Mouse (Mus musculus) megakaryocyte-erythroid progenitor cell, adult 5-6 weeks (primary cell): Measurements from ENCODE around the gene Cxcl3. TPM values are rescaled to one million over a fixed set of nuclear protein-coding genes. Genes with fewer than 3 reads are reported as not detected.

Experiments used
- ATAC-seq: replicated peaks from 2 replicates; pipeline ENCODE4 v1.8.0; 2016; ENCODE audit warnings: mild to moderate bottlenecking, inconsistent platforms; ENCODE audit not compliant: severe bottlenecking, poor library complexity, low FRiP score, low TSS enrichment
- total RNA-seq, 2 experiments: library from RNA; stranded (forward) in 1 of 2; stranded (reverse) in 1 of 2; fragments of 200-1000, 215-1000 nt in 1 of 2; fragments of >200 nt in 1 of 2; fragmentation: Nextera tagmentation in 1 of 2; gene quantifications; 2 replicates each; pipeline ENCODE4 v1.2.3; 2014 to 2017

Gene Cxcl3
- not detected in 2 replicates for total RNA-seq (2014; fragmentation: Nextera tagmentation)
- total RNA-seq (2017) = 0.42 TPM in 1 of 2 replicates, not detected in the other

DNA sequence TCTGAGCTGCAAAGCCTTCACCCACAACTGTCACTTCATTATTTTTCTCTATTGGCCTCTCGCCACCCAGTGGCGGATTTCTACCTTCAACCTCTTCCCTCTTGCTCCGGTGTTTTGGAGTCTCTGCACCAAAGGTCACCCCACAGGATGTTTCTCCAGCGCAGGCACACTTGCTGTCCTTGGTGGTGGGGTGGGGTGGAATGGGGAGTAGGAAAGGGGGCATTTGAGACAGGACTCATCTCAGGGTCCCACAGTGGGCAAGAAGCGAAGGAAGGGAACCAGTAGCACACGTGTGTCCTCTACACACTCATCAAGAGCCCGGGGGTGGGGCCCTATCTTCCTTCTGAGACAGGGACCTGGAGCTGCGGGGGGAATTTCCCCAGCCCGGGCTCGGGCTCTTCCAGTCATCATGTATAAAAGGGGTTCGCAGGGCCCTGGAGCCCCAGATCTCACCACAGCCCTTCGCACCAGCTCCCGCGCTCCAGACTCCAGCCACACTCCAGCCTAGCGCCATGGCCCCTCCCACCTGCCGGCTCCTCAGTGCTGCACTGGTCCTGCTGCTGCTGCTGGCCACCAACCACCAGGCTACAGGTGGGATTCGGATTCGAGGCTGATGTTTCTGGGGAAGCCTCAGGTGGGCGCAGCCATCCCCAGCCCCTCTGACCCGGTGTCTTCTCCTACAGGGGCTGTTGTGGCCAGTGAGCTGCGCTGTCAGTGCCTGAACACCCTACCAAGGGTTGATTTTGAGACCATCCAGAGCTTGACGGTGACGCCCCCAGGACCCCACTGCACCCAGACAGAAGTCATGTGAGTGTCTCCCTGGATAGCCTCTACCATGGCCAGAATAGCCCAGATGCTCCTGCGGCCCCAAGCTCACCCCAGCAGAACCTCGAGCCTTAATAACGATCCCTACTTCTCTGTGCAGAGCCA, at the start of gene Cxcl3:
Cxcl3 (plus strand) TSS at position 445 of the 930 bp plus-strand sequence.
- peak; percentile 82 for ATAC-seq

DNA sequence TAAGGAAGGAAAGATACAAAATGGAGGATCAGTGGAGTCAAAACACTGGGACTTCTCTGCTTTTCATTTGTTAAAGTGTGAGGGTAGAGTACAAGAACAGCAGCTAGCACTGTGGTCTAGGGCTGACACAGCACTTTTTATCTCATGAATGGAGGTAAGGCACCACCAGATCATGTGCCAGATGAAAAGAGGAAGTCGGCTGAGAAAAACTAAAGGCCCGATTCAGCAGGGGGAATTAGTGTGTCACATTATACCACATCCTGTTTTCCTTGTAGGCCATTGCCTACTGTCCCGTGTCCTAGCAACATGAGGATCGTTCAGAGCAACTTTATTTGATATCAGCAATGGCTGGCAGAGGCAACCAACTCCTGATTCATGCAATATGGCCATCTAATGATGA, 43.9 kb upstream of the Cxcl3 start:
- ATAC-seq = peak; percentile 92

DNA sequence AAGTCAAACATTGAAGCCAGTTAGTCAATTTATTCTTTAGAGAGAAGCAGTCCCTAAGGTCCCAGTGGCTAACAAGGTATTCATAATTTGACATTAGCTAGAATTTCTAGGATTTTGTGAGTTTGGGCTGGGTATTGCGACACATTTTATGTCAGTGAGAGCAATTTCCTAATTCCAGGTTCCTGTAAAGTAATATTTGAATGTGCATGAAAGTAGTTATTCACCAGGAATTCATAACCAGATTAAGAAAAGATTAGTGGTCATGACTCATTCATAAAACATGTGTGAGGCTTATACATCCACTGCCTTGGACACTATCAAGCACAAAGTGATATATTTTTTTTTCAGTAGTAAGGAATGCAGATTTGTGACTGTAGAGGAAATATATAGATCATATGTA, 32.0 kb upstream of the Cxcl3 start:
- ATAC-seq = no peak

DNA sequence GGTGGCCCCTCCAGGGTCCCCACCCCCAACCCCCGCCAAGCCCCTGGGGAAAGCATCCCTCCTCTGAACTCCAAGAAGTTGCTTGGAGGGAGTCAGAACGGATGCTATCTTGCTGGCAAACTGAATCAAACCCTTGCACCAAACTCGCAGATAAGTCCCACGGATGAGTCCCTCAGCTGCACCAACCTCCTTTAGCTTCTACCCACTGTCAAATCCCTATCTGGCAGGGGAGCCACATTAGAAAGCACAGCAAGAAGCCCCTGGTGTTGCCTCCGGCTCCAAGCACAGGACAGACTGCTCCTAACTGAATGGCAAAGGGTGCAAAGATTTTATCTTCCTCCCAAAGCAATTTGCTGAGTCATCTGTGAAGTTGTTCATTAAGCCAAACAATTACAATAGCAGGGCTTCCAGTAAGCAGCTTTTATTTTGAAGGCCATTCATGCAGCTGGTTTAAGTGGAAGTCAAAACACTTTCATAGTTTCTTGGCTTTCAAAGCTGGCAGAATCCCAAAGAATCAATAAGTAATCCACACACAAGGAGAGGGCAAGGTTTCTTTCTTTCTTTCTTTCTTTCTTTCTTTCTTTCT, 27.8 kb upstream of the Cxcl3 start:
- peak; percentile 68 for ATAC-seq

DNA sequence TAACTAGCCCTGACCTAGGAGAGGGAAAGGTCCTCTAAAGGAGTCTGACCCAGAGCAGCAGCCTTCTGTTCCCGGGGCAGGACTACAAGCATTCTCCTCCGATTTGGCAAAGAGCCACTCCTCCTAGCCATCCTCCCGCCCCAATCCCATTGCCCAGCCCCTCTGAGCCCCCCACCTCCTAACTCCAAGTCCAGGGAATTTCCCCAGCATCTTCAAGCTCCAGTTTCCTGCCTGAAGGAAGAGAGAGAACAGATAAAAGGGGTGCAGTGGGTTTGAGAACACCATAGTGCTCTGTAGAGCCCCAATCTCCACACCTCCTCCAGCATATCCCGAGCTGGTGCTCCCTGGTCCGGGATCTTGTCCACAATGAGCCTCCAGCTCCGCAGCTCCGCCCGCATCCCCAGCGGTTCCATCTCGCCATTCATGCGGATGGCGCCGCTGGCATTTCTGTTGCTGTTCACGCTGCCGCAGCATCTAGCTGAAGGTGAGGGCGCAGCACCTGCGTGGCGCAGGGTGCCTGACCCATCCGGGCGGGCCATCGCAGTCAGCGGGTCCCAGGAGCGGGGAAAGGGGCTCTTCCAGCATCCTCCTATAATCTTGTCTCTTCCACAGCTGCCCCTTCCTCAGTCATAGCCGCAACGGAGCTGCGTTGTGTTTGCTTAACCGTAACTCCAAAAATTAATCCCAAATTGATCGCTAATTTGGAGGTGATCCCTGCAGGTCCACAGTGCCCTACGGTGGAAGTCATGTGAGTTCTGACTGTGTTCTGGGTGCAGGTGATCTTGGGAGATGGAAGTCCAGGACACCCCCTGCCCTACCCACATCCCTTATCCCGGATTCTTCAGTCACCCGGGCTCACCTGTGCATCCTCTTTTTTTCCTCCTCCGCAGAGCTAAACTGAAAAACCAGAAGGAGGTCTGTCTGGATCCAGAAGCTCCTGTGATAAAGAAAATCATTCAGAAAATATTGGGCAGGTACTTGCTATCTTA, 26.5 kb upstream of the Cxcl3 start, which contains the start of gene Cxcl5:
Cxcl5 (plus strand) TSS at position 284 of the 989 bp plus-strand sequence.
- peak; percentile 16 for ATAC-seq

DNA sequence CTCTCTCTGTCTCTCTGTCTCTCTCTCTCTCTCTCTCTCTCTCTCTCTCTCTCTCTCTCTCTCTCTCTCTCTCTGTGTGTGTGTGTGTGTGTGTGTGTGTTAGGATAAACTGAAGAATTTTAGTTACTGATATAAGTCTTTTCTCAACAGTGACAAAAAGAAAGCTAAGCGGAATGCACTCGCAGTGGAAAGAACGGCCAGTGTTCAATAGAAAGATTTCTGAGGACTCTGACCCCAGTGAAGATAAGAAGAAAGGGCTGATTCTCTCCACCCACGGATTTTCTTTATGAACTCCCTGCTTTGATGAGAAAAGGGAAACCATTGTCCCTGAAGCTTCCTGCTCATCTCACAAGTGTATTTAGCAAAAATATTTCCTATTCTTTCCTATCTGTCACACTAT, 25.6 kb upstream of the Cxcl3 start:
- no peak for ATAC-seq

DNA sequence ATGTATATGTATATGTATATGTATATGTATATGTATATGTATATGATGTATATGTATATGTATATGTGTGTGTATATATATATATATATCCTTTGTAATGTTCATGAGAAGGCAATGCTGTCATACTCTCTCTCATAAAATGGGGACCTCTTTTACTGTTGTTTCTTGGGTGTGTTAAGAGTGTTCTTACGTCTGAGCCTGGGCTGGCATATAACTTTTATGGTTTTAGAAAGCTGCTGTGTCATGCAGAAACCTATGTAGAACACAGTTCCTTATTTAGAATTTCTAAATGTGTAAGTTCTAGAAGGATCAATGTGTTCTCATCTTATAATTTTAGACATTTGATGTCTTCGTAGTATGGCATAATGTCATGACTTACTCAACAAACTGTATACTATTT, 25.1 kb upstream of the Cxcl3 start:
- no peak for ATAC-seq

DNA sequence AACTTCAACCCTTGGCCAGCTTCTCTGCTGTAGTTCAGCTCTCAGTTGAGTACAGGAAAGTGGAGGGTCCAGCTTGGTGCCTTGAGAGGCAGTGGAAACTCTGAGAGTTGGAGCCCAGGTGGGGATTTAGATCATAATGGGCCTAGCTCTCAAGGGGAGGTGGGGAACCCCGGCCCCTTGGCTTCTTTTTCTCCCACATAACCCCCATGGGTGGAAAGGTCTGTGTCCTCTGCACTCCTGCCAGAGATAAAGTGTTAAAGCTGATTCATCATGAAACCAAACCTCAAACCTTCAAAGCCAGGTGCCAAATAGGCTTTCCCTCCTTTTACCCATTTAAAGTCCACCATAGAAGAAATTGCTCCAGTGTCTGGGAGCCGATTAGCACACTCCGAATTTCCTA, 24.1 kb upstream of the Cxcl3 start:
- no peak for ATAC-seq

DNA sequence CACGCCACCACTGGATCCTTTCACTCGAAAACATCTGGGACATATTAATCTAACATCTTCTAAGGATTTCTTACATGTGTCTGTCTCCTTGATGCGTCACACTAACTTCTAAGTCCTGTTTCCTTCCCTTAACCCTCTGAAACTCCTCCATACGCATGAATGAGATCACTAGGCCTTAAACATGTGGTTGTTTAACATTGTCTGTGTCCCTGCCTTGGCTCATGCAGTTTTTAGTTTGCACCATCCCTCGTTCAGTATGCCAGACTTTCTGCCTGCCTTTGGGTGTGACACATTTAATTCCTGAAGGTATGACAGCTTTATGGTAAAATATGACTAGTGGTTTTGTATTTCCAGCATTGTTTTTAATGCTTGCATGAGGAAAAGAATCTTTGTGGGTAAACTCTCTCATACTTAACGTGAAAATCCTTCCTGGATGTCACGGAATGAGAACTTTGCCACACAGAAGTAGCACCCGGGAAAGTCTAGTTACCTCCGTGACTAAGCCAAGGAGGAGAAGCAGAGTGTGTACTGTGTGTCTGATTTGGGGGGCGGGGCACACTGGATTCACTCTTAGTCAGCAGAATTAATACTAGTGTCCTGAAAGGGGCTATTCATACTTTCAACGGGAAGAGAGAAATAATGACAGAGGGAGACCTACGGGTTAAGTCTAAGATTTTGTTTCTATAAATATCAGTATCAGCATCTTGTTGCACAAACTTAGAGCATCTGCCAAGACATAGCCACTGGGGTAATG, 21.8 kb upstream of the Cxcl3 start:
- ATAC-seq = no peak

DNA sequence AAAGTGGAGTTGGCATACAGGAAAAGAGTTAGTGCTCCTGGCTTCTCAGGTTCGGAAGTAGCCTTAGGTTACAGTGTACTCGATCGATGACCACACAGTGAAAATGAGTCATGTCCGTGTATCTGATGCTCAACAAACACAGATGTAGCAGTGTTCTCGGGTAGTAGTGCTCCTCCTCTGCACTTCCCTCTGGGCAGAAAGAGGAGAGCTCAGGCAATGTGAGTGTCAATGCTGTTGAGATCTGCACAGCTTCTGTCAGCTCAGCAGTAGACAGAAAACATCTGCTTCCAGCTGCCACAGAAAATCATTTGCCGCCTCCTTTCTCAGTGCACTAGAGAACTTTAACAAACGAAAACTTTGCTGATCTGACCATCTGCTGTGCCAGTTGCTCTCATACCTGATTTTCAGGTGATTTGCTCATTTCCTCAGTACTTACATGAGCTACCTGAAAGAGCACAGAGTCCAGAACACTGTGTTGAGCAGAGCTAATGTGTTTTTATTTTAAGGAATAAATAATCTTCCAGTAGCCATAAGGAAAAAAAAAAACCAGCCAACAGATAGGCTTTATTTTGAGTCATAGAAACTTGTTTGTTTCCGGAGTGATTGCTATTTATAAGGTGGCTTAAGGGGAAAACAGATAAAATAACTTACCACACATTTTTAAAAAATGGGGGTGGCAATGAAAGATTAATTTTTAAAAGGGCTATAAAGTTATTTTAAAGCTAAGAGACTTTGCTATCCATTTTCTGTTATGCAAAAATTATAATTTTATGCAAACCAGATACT, 19.9 kb upstream of the Cxcl3 start:
- peak; percentile 54 for ATAC-seq

DNA sequence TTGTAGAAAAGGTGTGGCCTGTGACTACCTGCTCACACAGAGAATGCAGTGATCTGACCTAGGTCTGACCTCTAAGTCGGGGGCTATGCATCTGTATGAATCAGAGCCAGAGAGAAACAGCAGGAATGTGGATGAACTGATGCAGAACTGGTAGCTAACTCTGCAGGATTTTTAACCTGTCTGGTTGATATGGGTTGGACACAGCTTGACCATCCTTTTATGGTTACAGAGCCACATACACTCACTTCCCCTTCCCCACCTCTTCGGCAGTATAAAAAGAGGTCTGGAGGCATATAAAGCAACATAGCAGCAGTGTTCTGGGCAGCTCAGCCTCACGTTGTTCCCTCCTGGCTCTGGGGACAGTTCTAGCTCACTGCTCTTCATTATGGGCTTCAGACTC, 17.7 kb upstream of the Cxcl3 start, which contains the start of gene Ppbp:
Ppbp (plus strand) TSS at position 301 of the 400 bp plus-strand sequence.
- ATAC-seq = no peak

DNA sequence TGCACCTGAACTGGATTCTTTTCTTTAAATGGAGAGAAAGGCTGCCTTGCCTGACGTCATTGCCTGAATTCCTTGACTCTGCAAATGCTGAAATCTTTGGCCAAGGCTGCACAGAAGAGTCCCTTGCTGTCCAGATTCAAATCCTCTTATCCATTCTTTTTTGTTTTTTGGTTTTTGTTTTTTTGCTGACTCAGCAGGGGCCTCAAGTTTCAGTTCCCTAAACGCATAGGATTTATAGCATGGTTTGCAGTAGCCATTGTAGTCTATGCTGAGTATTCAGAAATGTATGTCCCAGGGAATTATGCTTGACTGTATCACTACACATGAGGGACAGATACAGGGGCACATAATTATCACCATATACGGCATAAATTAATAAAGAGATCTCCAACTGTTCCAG, 14.5 kb upstream of the Cxcl3 start:
- no peak for ATAC-seq

DNA sequence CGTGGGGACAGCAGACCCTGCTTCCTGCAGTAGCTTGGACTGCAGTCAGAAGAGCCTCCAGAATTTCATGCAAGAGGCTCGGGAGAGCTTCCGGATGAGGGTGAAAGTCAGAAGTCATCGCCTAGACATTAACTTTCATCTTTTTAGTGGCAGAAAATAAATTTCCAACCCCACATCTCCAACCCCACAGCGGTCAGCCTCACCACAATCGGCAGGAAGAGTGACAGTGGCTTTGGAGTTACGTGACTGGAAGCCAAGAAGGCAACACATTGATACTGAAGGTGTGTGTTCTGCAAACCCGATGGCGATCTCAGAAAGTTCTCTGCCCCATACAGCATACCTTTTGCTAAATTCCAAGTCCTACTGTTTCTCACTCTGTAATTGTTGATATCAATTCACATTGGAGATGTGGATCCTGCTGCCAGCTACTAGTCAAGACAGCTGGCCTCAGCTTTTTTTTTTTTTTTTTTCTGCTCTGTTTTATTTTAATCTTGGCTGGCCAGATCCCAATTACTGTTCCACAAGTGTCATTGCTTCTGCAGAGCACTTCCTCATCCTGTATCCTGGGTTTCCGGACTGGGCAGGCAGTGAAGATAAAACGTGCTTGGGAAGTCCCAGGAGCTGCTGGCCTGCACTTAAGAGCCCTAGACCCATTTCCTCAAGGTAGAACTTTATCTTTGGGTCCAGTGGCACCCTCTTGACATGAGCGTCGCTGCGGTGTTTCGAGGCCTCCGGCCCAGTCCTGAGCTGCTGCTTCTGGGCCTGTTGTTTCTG, 13.8 kb upstream of the Cxcl3 start, which contains the start of gene Pf4:
Pf4 (plus strand) TSS at position 556 of the 774 bp plus-strand sequence.
- ATAC-seq = peak; percentile 48

DNA sequence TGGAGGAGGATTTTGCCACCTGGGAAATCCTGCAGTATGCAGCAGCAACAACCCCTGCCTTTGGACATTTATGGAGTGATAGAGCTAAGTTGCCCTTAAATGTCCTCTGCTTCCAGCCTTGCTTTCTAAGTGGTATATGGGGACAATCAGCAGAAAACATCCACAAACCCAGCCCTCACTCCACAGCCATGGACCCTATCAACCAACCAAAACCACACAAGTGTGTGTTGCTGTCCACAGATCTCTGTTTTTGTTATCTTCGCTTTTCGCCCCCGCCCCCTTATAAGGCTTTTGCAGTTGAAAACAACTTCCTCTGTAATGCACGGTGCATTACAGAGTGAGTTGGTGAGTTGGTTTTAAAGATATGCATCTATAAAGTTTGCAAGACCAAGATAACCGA, 10.3 kb upstream of the Cxcl3 start:
- ATAC-seq = peak; percentile 90

DNA sequence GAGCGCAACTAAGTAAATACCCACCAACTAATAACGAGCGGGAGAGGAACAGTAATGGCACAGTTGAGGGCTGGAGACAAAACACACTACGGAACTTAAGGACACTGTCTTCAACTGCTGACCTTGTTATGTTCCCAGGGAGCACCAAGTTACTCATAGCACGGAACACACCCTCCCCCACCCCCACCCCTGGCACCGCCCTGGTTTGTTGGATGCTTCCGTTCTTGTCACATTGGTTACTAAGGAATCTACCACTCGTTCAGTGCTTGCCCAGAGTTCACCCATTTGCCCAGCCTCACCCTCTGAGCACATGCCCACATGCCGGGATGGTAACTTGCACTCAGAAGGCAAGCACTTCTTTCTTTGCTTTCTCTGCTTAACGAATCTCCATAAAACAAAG, 8.3 kb upstream of the Cxcl3 start:
- no peak for ATAC-seq

DNA sequence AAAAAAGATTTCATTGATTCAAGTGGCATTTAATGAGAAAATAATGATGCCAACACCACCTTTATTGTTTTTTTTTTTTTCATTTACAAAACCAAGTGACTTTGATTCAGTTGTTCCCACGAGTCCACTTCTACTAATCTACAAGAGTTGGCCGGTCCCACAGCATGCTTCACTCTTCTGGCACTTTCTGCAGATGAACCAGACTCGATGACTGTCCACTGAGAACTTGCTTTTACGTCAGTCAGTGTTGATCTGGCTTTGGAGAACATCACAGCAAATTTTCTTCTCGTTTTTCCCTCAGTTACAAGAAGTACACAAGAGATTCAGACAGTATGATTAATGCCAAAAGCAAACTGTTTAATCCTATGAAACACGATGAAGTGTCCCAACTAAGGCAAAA, 7.0 kb upstream of the Cxcl3 start:
- no peak for ATAC-seq

DNA sequence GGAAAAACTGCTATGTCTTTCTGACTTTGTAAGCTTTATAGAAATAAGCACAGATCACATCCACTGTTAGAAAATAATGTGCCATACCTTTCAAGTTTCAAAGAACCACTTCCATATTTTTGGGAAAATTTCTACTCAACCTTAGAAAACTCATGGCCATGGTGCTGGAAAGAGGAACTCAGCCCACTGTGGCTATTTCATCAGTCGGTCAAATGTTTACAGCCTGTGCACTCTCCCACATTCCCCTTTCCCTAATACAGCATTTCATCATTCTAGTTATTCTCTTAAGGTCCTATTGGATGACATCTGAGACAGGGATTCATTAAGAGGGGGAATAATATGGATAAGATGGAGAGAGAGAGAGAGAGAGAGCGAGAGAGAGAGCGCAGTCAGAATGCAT, 2.2 kb upstream of the Cxcl3 start:
- ATAC-seq = no peak
